Mouse (Mus musculus): ENCODE data around the gene Fam124b.

The Fam124b gene

GRCm38 (mm10) chr1:80177651-80178382, 40.5 kb downstream of the Fam124b start:
- DNase-seq (ENCODE audit: low spot score in 2 of 2): peak in 1 of 2 experiments; percentile 24

GRCm38 (mm10) chr1:80167706-80168105, 50.6 kb downstream of the Fam124b start:
- DNase-seq (ENCODE audit: low spot score in 2 of 2): no peak

- DNase-seq (ENCODE audit: low spot score in 2 of 2): no peak
Measured at GRCm38 (mm10) chr1:80166577-80166976, 51.7 kb downstream of the Fam124b start.

GRCm38 (mm10) chr1:80165391-80165790, 52.9 kb downstream of the Fam124b start:
- DNase-seq (ENCODE audit: low spot score in 2 of 2): peak in 1 of 2 experiments; percentile 8

GRCm38 (mm10) chr1:80162943-80163342, 55.3 kb downstream of the Fam124b start:
- DNase-seq (ENCODE audit: low spot score in 2 of 2): no peak

- DNase-seq (ENCODE audit: low spot score in 2 of 2): no peak
Measured at GRCm38 (mm10) chr1:80159586-80159985, 58.7 kb downstream of the Fam124b start.

- DNase-seq (ENCODE audit: low spot score in 2 of 2): no peak
Measured at GRCm38 (mm10) chr1:80154902-80155301, 63.4 kb downstream of the Fam124b start.

DNA sequence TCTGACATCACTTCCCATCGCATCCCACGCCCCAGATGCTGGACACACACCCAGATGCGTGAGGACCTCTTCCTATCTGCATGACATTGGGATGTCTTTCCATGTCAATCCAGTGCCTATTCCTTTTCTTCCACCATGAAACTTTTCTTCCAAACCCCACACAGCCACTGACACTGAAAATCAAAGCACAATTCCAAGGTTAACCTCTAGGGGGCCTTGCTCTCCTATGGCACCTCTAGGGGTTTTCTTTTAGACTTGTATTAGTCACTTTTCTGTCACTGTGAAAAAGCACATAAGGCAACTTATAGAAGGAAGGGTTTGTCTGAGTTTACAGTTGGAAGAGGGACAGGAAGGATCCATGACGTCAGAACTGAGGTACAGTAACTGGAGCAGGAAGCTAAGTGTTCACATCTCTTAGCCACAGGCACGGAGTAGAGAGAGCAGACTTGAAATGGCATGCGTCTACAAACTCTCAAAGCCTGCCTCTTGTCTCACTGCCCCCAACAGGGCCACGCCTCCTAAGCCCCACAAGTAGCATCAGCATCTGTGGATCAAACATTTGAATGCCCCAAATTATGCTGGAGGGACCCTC, 65.1 kb downstream of the Fam124b start:
- no peak for DNase-seq (ENCODE audit: low spot score in 2 of 2)

- no peak for DNase-seq (ENCODE audit: low spot score in 2 of 2)
Measured at GRCm38 (mm10) chr1:80150681-80151080, 67.6 kb downstream of the Fam124b start.

All from left cerebral cortex, adult 9 months (tissue).